Mouse (Mus musculus): ENCODE data around the gene Casc1. TPM values are rescaled to one million over a fixed set of nuclear protein-coding genes. Genes with fewer than 3 reads are reported as not detected.

The Casc1 gene
- total and polyA plus RNA-seq, 3 experiments: 0.21 to 0.33 (median 0.25) TPM

GRCm38 (mm10) chr6:145131991-145132390 is 78.8 kb downstream of the Casc1 start:
- no peak overlapping the region for H3K27ac ChIP-seq (ENCODE audit: insufficient read depth, low read depth)
- H3K79me2 ChIP-seq (replicated peaks; ENCODE audit: control insufficient read depth, extremely low read depth, insufficient read depth, poor library complexity, severe bottlenecking): peaks cover 31% of the 10 kb centered on the region
- H3K4me2 ChIP-seq (ENCODE audit: insufficient read depth, low read depth, poor library complexity, severe bottlenecking): no peak overlapping the region
- no peak overlapping the region for H3K4me3 ChIP-seq (replicated peaks in 1 of 3; ENCODE audit: low read depth in 2 of 3, low read length in 2 of 3, poor library complexity in 1 of 3)
- no peaks in the 10 kb centered on the region for H3K27me3 ChIP-seq (replicated peaks)
- H3K4me1 ChIP-seq (ENCODE audit: control insufficient read depth in 1 of 2, insufficient read depth in 2 of 2): peaks cover 8 to 64% of the 10 kb centered on the region in 2 experiments
- H3K9me3 ChIP-seq (replicated peaks; ENCODE audit: low read length): peaks cover 5% of the 10 kb centered on the region
- dilution Hi-C loops (cut with MboI; ENCODE audit: extremely low pct_ligation_motif_present, extremely low pct_unique_long_range_greater_than_20kb, low sequenced_read_pairs) (no loop called here), in situ Hi-C loops (cut with MboI; ENCODE audit: low pct_ligation_motif_present, low pct_unique_long_range_greater_than_20kb, low sequenced_read_pairs) (loop anchor here (5.0 kb wide), 1 partner anchor 40 kb away; no protein-coding TSS in a partner anchor)
- no peak for DNase-seq (ENCODE audit: extremely low read depth)
- peaks cover 15 to 77% of the 10 kb centered on the region in 2 experiments for H3K36me3 ChIP-seq (replicated peaks in 1 of 2; ENCODE audit: control insufficient read depth in 1 of 2, insufficient read depth in 1 of 2, low read length in 1 of 2)
- H3K9ac ChIP-seq (ENCODE audit: insufficient read depth, low read depth): no peak overlapping the region
- TF ChIP-seq GABPA (IDR thresholded peaks at IDR 0.05; ENCODE audit: insufficient replicate concordance, low read depth, low read length) (no peak), JUND (conservative IDR thresholded peaks at IDR 0.05; ENCODE audit: low read depth, low read length) (no peak), PAX5 (IDR thresholded peaks at IDR 0.05; ENCODE audit: low read length) (no peak), CHD2 (IDR thresholded peaks at IDR 0.05; ENCODE audit: low read length) (no peak), MAX (IDR thresholded peaks at IDR 0.05; ENCODE audit: low read length) (no peak), ZC3H11A (IDR thresholded peaks at IDR 0.05; ENCODE audit: low read depth, low read length) (no peak), SIN3A (IDR thresholded peaks at IDR 0.05; ENCODE audit: low read length) (no peak), HCFC1 (IDR thresholded peaks at IDR 0.05; ENCODE audit: low read depth, low read length) (no peak), MYC (IDR thresholded peaks at IDR 0.05; ENCODE audit: low read depth, low read length) (no peak), CTCF (conservative IDR thresholded peaks at IDR 0.05 in 1 of 2, IDR thresholded peaks at IDR 0.05 in 1 of 2; ENCODE audit: low read depth in 2 of 2, low read length in 2 of 2) (no peak), RAD21 (IDR thresholded peaks at IDR 0.05; ENCODE audit: low read depth, low read length) (no peak), ZKSCAN1 (IDR thresholded peaks at IDR 0.05; ENCODE audit: borderline replicate concordance, low read depth, low read length) (no peak), BHLHE40 (IDR thresholded peaks at IDR 0.05; ENCODE audit: low read depth, low read length) (no peak), USF2 (conservative IDR thresholded peaks at IDR 0.05; ENCODE audit: low read depth, low read length) (no peak), E2F4 (IDR thresholded peaks at IDR 0.05; ENCODE audit: insufficient replicate concordance, low read depth, low read length) (no peak), SMC3 (IDR thresholded peaks at IDR 0.05; ENCODE audit: low read depth, low read length) (no peak), POLR2A (IDR thresholded peaks at IDR 0.05; ENCODE audit: low read depth, low read length) (no peak), IRF4 (IDR thresholded peaks at IDR 0.05; ENCODE audit: low read depth, low read length) (no peak)

DNA sequence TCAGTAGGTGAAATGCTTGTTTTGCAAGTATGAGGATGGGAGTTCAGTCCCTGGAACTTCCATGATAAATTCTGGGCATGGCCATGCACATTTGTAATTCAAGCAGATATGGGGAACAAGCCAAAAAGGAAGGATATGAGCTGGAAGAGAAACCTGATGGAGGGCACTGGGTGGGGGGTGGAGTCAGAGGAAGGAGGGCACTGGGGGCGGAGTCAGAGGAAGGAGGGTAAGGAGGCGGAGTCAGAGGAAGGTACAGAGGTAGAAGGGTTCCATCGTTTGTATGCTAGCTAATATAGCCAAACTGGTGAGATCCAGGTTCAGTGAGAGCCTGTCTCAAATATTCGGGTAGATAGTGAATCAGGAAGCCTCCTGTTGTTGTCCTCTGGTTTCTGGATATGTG is 81.2 kb downstream of the Casc1 start:
- TF ChIP-seq MAFK (IDR thresholded peaks at IDR 0.05; ENCODE audit: insufficient replicate concordance, low read length) (no peak), CTCF (conservative IDR thresholded peaks at IDR 0.05 in 1 of 2, IDR thresholded peaks at IDR 0.05 in 1 of 2; ENCODE audit: low read depth in 2 of 2, low read length in 2 of 2) (no peak), CHD2 (IDR thresholded peaks at IDR 0.05; ENCODE audit: low read length) (no peak), RCOR1 (conservative IDR thresholded peaks at IDR 0.05; ENCODE audit: low read depth, low read length) (no peak), HCFC1 (IDR thresholded peaks at IDR 0.05; ENCODE audit: low read depth, low read length) (no peak), SMC3 (IDR thresholded peaks at IDR 0.05; ENCODE audit: low read depth, low read length) (no peak), NELFE (IDR thresholded peaks at IDR 0.05; ENCODE audit: low read depth, low read length) (no peak), MXI1 (IDR thresholded peaks at IDR 0.05; ENCODE audit: low read depth, low read length) (no peak), SIN3A (IDR thresholded peaks at IDR 0.05; ENCODE audit: low read length) (no peak), ZNF384 (IDR thresholded peaks at IDR 0.05; ENCODE audit: low read depth, low read length) (no peak), E2F4 (IDR thresholded peaks at IDR 0.05; ENCODE audit: insufficient replicate concordance, low read depth, low read length) (no peak), PAX5 (IDR thresholded peaks at IDR 0.05; ENCODE audit: low read length) (no peak), ETS1 (conservative IDR thresholded peaks at IDR 0.05; ENCODE audit: low read depth, low read length) (no peak), ZMIZ1 (IDR thresholded peaks at IDR 0.05; ENCODE audit: low read depth, low read length) (no peak), ZC3H11A (IDR thresholded peaks at IDR 0.05; ENCODE audit: low read depth, low read length) (no peak)
- Histone ChIP-seq H3K79me2 (replicated peaks; ENCODE audit: control insufficient read depth, extremely low read depth, insufficient read depth, poor library complexity, severe bottlenecking) (peaks cover 48% of the 10 kb centered on the region), H3K27ac (ENCODE audit: insufficient read depth, low read depth) (no peak overlapping the region), H3K4me1 (ENCODE audit: control insufficient read depth in 1 of 2, insufficient read depth in 2 of 2) (peaks cover 15 to 54% of the 10 kb centered on the region in 2 experiments), H3K36me3 (replicated peaks in 1 of 2; ENCODE audit: control insufficient read depth in 1 of 2, insufficient read depth in 1 of 2, low read length in 1 of 2) (peaks cover 9 to 73% of the 10 kb centered on the region in 2 experiments), H3K4me2 (ENCODE audit: insufficient read depth, low read depth, poor library complexity, severe bottlenecking) (no peak overlapping the region), H3K27me3 (replicated peaks) (no peaks in the 10 kb centered on the region), H3K4me3 (replicated peaks in 1 of 3; ENCODE audit: low read depth in 2 of 3, low read length in 2 of 3, poor library complexity in 1 of 3) (no peak overlapping the region), H3K9ac (ENCODE audit: insufficient read depth, low read depth) (no peak overlapping the region), H3K9me3 (replicated peaks; ENCODE audit: low read length) (peaks cover 12% of the 10 kb centered on the region)
- dilution Hi-C loops (cut with MboI; ENCODE audit: extremely low pct_ligation_motif_present, extremely low pct_unique_long_range_greater_than_20kb, low sequenced_read_pairs) (no loop called here), in situ Hi-C loops (cut with MboI; ENCODE audit: low pct_ligation_motif_present, low pct_unique_long_range_greater_than_20kb, low sequenced_read_pairs) (no loop called here)
- DNase-seq (ENCODE audit: extremely low read depth): no peak
